Mouse (Mus musculus) midbrain, embryonic 12.5 days (tissue): ENCODE results near the gene Cited4. TPM values are rescaled to one million over a fixed set of nuclear protein-coding genes. Genes with fewer than 3 reads are reported as not detected.

Experiments used
- ATAC-seq: fragments of 200-750 bp; cut with Nextera tagmentation; 2 replicates; pipeline ENCODE4 v1.8.0; 2017; ENCODE audit warnings: low read depth, moderate TSS enrichment, moderate library complexity; ENCODE audit not compliant: low FRiP score
- H3K27ac ChIP-seq: fragments of 300-500 bp; sonication (generic); replicated peaks from 2 replicates; pipeline ENCODE4 v1.5.1; 2016; ENCODE audit warnings: mild to moderate bottlenecking
- H3K27me3 ChIP-seq: fragments of 300-500 bp; sonication (generic); 2 replicates; pipeline ENCODE4 v1.6.1; 2016; ENCODE audit warnings: mild to moderate bottlenecking
- H3K36me3 ChIP-seq: fragments of 300-500 bp; sonication (generic); 2 replicates; pipeline ENCODE4 v1.6.1; 2016
- H3K4me1 ChIP-seq: fragments of 300-500 bp; sonication (generic); 2 replicates; pipeline ENCODE4 v1.6.1; 2016
- H3K4me2 ChIP-seq: fragments of 300-500 bp; sonication (generic); replicated peaks from 2 replicates; pipeline ENCODE4 v1.6.1; 2016; ENCODE audit warnings: mild to moderate bottlenecking, moderate library complexity
- H3K4me3 ChIP-seq: fragments of 300-500 bp; sonication (generic); 2 replicates; pipeline ENCODE4 v1.5.1; 2016; ENCODE audit warnings: mild to moderate bottlenecking
- H3K9ac ChIP-seq: fragments of 300-500 bp; sonication (generic); replicated peaks from 2 replicates; pipeline ENCODE4 v1.6.1; 2016; ENCODE audit warnings: mild to moderate bottlenecking, moderate library complexity
- H3K9me3 ChIP-seq: fragments of 300-500 bp; sonication (generic); 2 replicates; pipeline ENCODE4 v1.6.1; 2016; ENCODE audit warnings: mild to moderate bottlenecking
- WGBS: fragments of 180-500 bp; shearing (Covaris S2); methylation state at CpG from one replicate; pipeline ENCODE4 v1.1.7; 2016; 5-methylcytosine and 5-hydroxymethylcytosine counted together
- polyA plus RNA-seq: library from polyadenylated mRNA; unstranded; fragments of >200 nt; fragmentation: Nextera tagmentation; extraction: Ambion mirVana; gene quantifications from 2 replicates; pipeline ENCODE4 v1.2.1, GENCODE M21; 2016

Cited4 gene
- polyA plus RNA-seq, 1 experiment from 2014 or later = 5.4 TPM

DNA sequence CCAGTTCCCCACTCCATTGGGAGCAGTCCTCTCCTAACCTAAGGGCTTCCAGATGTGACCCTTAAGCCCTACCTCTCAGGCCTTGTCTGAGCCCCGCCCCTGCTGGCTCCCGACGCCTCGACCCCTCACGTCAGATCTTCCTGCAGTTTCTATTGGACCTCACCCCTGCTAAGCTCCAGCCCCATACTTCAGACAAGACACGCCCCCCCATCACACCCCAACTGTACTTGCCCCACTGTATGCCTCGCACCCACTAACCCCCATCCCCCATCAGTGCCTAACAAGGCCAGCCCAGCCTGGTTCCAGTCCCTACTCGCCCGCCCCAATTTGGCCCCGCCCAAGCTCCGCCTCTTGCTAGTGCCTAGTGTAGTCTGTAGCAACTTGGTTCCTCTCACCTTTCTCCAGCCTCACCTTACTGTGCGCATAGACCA is 49.8 kb downstream of the Cited4 start:
- peak overlapping the region; percentile 37 for H3K4me3 ChIP-seq
- H3K36me3 ChIP-seq = no peaks in the 10 kb centered on the region
- peaks cover 13% of the 10 kb centered on the region; the same call in 1 of the 2 replicates for H3K4me1 ChIP-seq
- H3K27me3 ChIP-seq = peaks cover 46% of the 10 kb centered on the region
- WGBS = 1% methylated on average over 12 of the region's 12 CpGs
- H3K27ac ChIP-seq = no peak overlapping the region
- no peak overlapping the region for H3K9ac ChIP-seq
- ATAC-seq = peak; percentile 69
- H3K9me3 ChIP-seq = no peaks in the 10 kb centered on the region
- peak overlapping the region; percentile 58 for H3K4me2 ChIP-seq

DNA sequence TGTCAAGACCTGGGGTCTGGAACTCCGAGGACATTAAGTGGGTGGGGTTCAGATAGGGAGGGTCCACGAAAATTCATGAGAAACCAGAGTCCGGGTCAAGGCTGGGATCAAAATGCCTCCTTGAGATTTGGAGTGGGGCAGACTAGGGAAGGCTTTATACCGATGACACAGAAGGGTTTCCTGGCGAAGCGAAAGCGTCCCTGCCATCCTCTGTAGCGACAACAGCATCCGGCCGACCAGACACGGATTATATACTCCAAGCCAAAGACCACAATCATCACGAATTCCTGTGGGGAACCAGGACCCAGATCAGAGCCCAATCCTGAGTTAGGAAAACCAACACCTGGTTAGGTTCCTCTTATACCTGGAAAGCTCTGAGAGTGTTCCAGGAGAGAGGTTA is 50.4 kb downstream of the Cited4 start:
- H3K27ac ChIP-seq = no peak overlapping the region
- H3K4me1 ChIP-seq = peaks cover 13% of the 10 kb centered on the region; the same call in 1 of the 2 replicates
- no peaks in the 10 kb centered on the region for H3K9me3 ChIP-seq
- no peaks in the 10 kb centered on the region for H3K36me3 ChIP-seq
- ATAC-seq = no peak
- 18% methylated on average over 12 of the region's 12 CpGs for WGBS
- H3K9ac ChIP-seq = no peak overlapping the region
- peak overlapping the region; percentile 58 for H3K4me2 ChIP-seq
- H3K27me3 ChIP-seq = peaks cover 46% of the 10 kb centered on the region
- peak overlapping the region; percentile 37 for H3K4me3 ChIP-seq

Other genes with a start within 250 kb of the Cited4 start
- 0.10 TPM in 1 of 2 replicates, not detected in the other for gene Slfnl1, start 134.3 kb upstream of the Cited4 start, polyA plus RNA-seq
- gene Ctps, start 96.3 kb upstream of the Cited4 start, polyA plus RNA-seq = 102 and 106 TPM in 2 replicates
- gene Gm8439, start 77.8 kb upstream of the Cited4 start, polyA plus RNA-seq = not detected in 2 replicates
- gene Kcnq4, start 82.0 kb downstream of the Cited4 start, polyA plus RNA-seq = 3.1 and 3.7 TPM in 2 replicates
- gene Nfyc, start 165.0 kb downstream of the Cited4 start, polyA plus RNA-seq = 100 and 108 TPM in 2 replicates
- gene Rims3, start 188.2 kb downstream of the Cited4 start, polyA plus RNA-seq = 6.9 and 9.1 TPM in 2 replicates